Mouse (Mus musculus): ENCODE data around the gene Acot8. TPM values are rescaled to one million over a fixed set of nuclear protein-coding genes. Genes with fewer than 3 reads are reported as not detected.

The Acot8 gene
- polyA plus RNA-seq, 1 experiment from 2014 or later: 18.8 TPM

DNA sequence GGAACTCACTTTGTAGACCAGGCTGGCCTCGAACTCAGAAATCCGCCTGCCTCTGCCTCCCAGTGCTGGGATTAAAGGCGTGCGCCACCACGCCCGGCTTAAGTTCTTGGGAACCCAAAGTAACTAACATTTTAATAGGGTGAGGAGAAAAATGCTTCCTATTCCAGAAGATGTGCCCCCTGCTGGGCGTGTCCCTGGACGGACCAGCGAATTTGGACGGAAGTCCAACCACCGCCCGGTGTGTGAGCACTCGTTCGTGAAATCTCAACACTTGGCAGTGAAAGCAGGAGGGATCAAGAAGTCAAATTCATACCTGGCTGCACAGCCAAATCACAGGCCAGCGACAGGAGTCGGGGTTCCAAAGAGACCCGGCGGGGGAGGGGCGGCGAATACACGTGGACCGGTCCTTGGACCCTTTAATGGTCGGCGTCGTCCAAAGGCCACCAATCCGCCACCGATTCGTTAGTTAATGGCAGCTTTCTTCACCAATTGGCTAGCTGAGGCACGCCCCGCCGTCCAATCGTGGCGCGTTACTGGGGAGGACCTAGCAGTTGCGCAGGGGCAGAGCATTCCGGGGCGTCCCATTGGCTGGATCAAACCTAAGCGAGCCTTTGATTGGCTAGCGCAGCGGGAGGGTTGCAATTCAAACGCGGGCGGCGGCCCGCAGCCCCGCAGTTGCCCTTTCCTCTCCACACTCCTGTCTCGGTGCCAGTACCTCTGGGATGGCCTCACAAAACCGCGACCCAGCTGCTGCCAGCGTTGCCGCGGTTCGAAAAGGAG is 35.2 kb downstream of the Acot8 start, which contains the start of gene Ube2c:
Gene Ube2c (plus strand): TSS at position 641 of the 780 bp plus-strand sequence.
- peak within 1 kb of the TSS; percentile 96 for H3K9ac ChIP-seq
- ATAC-seq (ENCODE audit: low read depth) (peak; percentile 94), DNase-seq (peak; percentile 99)
- H3K27ac ChIP-seq: peak within 1 kb of the TSS; percentile 95
- H3K27me3 ChIP-seq: no peaks in the 10 kb centered on the region
- peaks cover 68% of the 10 kb centered on the region for H3K4me1 ChIP-seq (replicated peaks)
- peaks cover 71% of the 10 kb centered on the region for H3K36me3 ChIP-seq
- no peaks in the 10 kb centered on the region for H3K9me3 ChIP-seq (replicated peaks)
- WGBS (ENCODE audit: insufficient replicate concordance): 2% methylated on average over 53 of the region's 53 CpGs
- peak within 1 kb of the TSS; percentile 83 for H3K4me3 ChIP-seq (replicated peaks)
- peak within 1 kb of the TSS; percentile 78 for H3K4me2 ChIP-seq

DNA sequence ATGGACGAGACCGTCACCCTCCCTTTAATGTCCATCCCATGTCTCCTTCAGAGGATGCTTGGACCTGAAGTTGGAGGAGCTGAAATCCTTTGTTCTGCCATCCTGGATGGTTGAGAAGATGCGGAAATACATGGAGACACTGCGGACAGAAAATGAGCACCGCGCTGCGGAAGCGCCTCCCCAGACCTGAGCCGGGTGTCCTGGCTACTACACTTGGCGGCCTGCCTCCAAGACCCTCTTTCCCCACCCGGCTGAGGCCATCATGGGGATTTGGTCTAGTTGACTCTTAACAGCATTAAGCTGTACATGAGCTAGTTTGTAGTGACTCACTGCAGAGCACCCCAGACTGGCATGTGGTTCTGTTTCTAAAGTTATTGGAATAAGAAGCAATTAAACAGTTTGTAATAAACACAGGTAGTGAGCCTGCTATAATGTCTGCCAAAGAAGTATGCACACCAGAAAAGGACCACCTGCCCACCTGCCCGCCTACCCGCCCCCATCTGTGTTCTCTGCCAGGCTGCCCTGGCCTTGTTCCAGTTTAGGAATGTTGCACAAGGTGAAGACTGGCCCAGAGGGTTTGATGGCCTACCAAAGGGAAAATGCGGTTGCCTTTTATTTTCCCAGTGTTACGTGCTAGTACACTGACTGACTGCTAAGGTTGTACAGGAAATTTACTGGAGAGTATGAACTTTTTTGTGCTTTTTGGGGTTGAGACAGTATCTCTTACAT is 36.7 kb downstream of the Acot8 start:
- Histone ChIP-seq H3K4me2 (peak overlapping the region; percentile 73), H3K9ac (peak overlapping the region; percentile 22), H3K4me1 (replicated peaks) (peaks cover 63% of the 10 kb centered on the region), H3K27me3 (no peaks in the 10 kb centered on the region), H3K27ac (peak overlapping the region; percentile 65), H3K36me3 (peaks cover 76% of the 10 kb centered on the region), H3K4me3 (replicated peaks) (peak overlapping the region; percentile 67; the same call in 1 of the 2 replicates), H3K9me3 (replicated peaks) (no peaks in the 10 kb centered on the region)
- no peak for ATAC-seq (ENCODE audit: low read depth)
- WGBS (ENCODE audit: insufficient replicate concordance): 92% methylated on average over 15 of the region's 15 CpGs
- no peak for DNase-seq

DNA sequence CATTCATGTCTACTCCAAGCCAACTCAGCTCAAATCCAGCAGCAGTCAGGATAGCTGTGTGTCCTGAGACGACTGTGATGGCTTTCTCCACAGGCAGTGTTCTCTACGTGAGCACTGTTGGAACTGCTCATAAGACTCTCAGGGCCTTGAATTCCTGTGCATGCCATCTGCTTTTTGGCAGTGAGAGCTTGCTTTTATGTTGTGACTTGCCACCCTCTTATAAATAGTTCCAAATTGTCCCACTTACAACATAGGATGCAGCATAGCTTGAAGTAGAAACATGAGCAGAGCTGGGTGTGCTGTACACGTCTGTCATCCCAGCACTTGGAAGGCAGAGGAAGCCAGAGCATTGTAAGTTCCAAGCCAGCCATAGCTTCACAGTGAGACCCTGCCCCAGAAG is 38.8 kb downstream of the Acot8 start:
- 73% methylated on average over 3 of the region's 3 CpGs for WGBS (ENCODE audit: insufficient replicate concordance)
- Histone ChIP-seq H3K4me1 (replicated peaks) (peaks cover 63% of the 10 kb centered on the region), H3K9me3 (replicated peaks) (no peaks in the 10 kb centered on the region), H3K27me3 (no peaks in the 10 kb centered on the region), H3K4me3 (replicated peaks) (no peak overlapping the region), H3K27ac (peak overlapping the region; percentile 71), H3K9ac (peak overlapping the region; percentile 33; the same call in 1 of the 2 replicates), H3K36me3 (peaks cover 76% of the 10 kb centered on the region), H3K4me2 (no peak overlapping the region)
- no peak for DNase-seq
- ATAC-seq (ENCODE audit: low read depth): no peak

GRCm38 (mm10) chr2:164762593-164762992 is 42.1 kb downstream of the Acot8 start:
- DNase-seq (no peak), ATAC-seq (ENCODE audit: low read depth) (0 out of 2 replicates have a peak, but pooled peaks have one; percentile 7)
- no peak overlapping the region for H3K4me3 ChIP-seq (replicated peaks)
- H3K36me3 ChIP-seq: peaks cover 89% of the 10 kb centered on the region
- no peaks in the 10 kb centered on the region for H3K9me3 ChIP-seq (replicated peaks)
- H3K27me3 ChIP-seq: no peaks in the 10 kb centered on the region
- peak overlapping the region; percentile 68 for H3K9ac ChIP-seq
- H3K27ac ChIP-seq: peak overlapping the region; percentile 98
- WGBS (ENCODE audit: insufficient replicate concordance): 79% methylated on average over 7 of the region's 7 CpGs
- peak overlapping the region; percentile 56; the same call in 1 of the 2 replicates for H3K4me2 ChIP-seq
- peaks cover 80% of the 10 kb centered on the region for H3K4me1 ChIP-seq (replicated peaks)

DNA sequence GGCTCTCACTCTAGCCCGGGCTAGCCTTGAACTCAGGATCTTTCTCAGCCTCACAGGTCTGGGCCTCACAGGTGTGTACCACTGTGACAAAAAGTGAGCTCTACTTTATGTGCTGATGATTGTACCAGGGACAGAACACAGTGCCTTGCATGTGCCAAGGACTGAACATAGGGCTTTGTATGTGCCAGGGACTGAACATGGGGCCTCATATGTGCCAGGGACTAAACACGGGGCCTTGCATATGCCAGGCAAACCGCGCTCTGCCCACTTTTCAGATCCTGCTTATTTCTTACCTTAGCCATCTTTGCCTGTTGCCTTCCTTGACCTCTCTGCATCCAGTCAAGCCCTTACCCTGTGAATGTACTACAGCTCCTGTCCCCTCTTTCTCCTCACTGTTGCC is 42.7 kb downstream of the Acot8 start:
- Histone ChIP-seq H3K4me1 (replicated peaks) (peaks cover 81% of the 10 kb centered on the region), H3K36me3 (peaks cover 89% of the 10 kb centered on the region), H3K27me3 (no peaks in the 10 kb centered on the region), H3K4me2 (peak overlapping the region; percentile 56), H3K27ac (peak overlapping the region; percentile 98), H3K9ac (peak overlapping the region; percentile 68), H3K4me3 (replicated peaks) (no peak overlapping the region), H3K9me3 (replicated peaks) (no peaks in the 10 kb centered on the region)
- WGBS (ENCODE audit: insufficient replicate concordance): 88% methylated on average over 4 of the region's 4 CpGs
- DNase-seq (no peak), ATAC-seq (ENCODE audit: low read depth) (no peak)

DNA sequence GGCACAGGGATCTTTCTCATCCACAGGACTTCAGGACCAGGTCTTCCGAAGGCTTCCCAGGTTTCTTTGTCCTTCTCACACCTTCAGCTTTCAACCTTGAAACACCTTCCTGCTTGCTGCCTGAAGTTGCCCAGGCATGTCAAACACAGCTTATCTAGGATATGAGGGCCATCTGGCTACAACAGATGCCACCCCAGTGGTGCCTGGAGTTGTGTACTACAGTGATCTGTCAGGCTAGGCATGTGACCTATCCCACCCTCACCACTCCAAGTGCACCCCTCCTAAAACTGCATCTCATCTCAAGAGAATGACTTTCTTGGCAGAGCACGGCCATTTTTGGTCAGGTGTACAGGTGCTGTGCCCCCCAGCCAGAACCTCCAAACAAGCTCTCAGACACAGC is 43.2 kb downstream of the Acot8 start:
- WGBS (ENCODE audit: insufficient replicate concordance): 65% methylated on average over 2 of the region's 2 CpGs
- H3K36me3 ChIP-seq: peaks cover 89% of the 10 kb centered on the region
- ATAC-seq (ENCODE audit: low read depth) (peak; percentile 90), DNase-seq (peak; percentile 75)
- H3K9ac ChIP-seq: peak overlapping the region; percentile 68
- H3K4me1 ChIP-seq (replicated peaks): peaks cover 81% of the 10 kb centered on the region
- H3K27ac ChIP-seq: peak overlapping the region; percentile 98
- no peak overlapping the region for H3K4me3 ChIP-seq (replicated peaks)
- peak overlapping the region; percentile 56 for H3K4me2 ChIP-seq
- no peaks in the 10 kb centered on the region; the same call in 1 of the 2 replicates for H3K9me3 ChIP-seq (replicated peaks)
- H3K27me3 ChIP-seq: no peaks in the 10 kb centered on the region

- H3K4me1 ChIP-seq (replicated peaks): peaks cover 82% of the 10 kb centered on the region
- no peaks in the 10 kb centered on the region for H3K27me3 ChIP-seq
- WGBS (ENCODE audit: insufficient replicate concordance): 44% methylated on average over 4 of the region's 4 CpGs
- peak overlapping the region; percentile 56 for H3K4me2 ChIP-seq
- H3K9ac ChIP-seq: peak overlapping the region; percentile 68
- peak; percentile 74 for ATAC-seq (ENCODE audit: low read depth)
- H3K4me3 ChIP-seq (replicated peaks): peak overlapping the region; percentile 29
- peaks cover 89% of the 10 kb centered on the region for H3K36me3 ChIP-seq
- H3K9me3 ChIP-seq (replicated peaks): no peaks in the 10 kb centered on the region; the same call in 1 of the 2 replicates
- peak overlapping the region; percentile 98 for H3K27ac ChIP-seq
- DNase-seq: peak; percentile 78
Measured at GRCm38 (mm10) chr2:164760059-164760833, 44.4 kb downstream of the Acot8 start.

DNA sequence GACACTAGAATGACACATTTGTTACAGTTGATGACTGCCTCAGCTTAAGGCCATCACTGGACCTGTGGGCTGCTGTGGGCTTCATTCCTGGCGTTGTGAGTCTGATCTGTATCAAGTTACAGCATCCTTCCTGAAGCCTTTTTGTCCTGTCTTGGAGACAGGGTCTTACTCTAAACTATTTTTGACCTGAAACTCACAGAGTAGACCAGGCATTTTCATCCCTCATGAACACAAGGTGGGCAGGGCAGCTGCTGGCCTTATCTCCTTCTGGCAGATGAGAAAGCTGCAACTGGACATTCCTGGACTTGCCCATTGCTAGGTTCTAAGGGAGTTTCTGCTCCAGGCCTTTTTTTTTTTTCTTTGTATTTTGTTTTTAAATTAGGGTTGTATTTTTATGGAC is 46.0 kb downstream of the Acot8 start:
- Histone ChIP-seq H3K4me1 (replicated peaks) (peaks cover 89% of the 10 kb centered on the region), H3K9ac (peak overlapping the region; percentile 68), H3K27me3 (no peaks in the 10 kb centered on the region), H3K27ac (peak overlapping the region; percentile 98), H3K4me3 (replicated peaks) (0 out of 2 replicates have a peak overlapping the region, but pooled peaks have one; percentile 4), H3K9me3 (replicated peaks) (no peaks in the 10 kb centered on the region; the same call in 1 of the 2 replicates), H3K36me3 (peaks cover 94% of the 10 kb centered on the region), H3K4me2 (peak overlapping the region; percentile 56)
- ATAC-seq (ENCODE audit: low read depth) (peak; percentile 71), DNase-seq (peak; percentile 67)
- WGBS (ENCODE audit: insufficient replicate concordance): 43% methylated on average over 1 of the region's 1 CpGs

- no peak for DNase-seq
- Histone ChIP-seq H3K9ac (peak overlapping the region; percentile 68), H3K4me2 (peak overlapping the region; percentile 56), H3K4me3 (replicated peaks) (no peak overlapping the region), H3K4me1 (replicated peaks) (peaks cover 82% of the 10 kb centered on the region), H3K27me3 (no peaks in the 10 kb centered on the region), H3K27ac (peak overlapping the region; percentile 98), H3K36me3 (peaks cover 94% of the 10 kb centered on the region), H3K9me3 (replicated peaks) (no peaks in the 10 kb centered on the region; the same call in 1 of the 2 replicates)
- no peak for ATAC-seq (ENCODE audit: low read depth)
- WGBS (ENCODE audit: insufficient replicate concordance): 90% methylated on average over 11 of the region's 11 CpGs
Measured at GRCm38 (mm10) chr2:164757841-164758240, 46.8 kb downstream of the Acot8 start.

GRCm38 (mm10) chr2:164754800-164755199 is 49.9 kb downstream of the Acot8 start:
- H3K36me3 ChIP-seq: peaks cover 97% of the 10 kb centered on the region
- H3K9me3 ChIP-seq (replicated peaks): no peaks in the 10 kb centered on the region; the same call in 1 of the 2 replicates
- no peak overlapping the region for H3K4me2 ChIP-seq
- WGBS (ENCODE audit: insufficient replicate concordance): 80% methylated on average over 2 of the region's 2 CpGs
- H3K27ac ChIP-seq: peak overlapping the region; percentile 98
- no peak for ATAC-seq (ENCODE audit: low read depth)
- H3K27me3 ChIP-seq: no peaks in the 10 kb centered on the region
- no peak overlapping the region for H3K4me3 ChIP-seq (replicated peaks)
- H3K9ac ChIP-seq: peak overlapping the region; percentile 39; the same call in 1 of the 2 replicates
- DNase-seq: no peak
- H3K4me1 ChIP-seq (replicated peaks): peaks cover 55% of the 10 kb centered on the region

Measured in liver, embryonic 13.5 days (tissue).